Mouse (Mus musculus) heart, postnatal 14 days (tissue): ENCODE measurements around the gene Hspa4. TPM values are rescaled to one million over a fixed set of nuclear protein-coding genes. Genes with fewer than 3 reads are reported as not detected.
"Not testable (repeated sequence)": the region's sequence is repeated elsewhere in the genome, so short reads cannot be mapped to it uniquely, and the experiment has no call there.

ENCODE experiments used
- DNase-seq, 2 experiments: peaks; one replicate each; pipeline ENCODE4 v3.0.0; 2021 to 2022
- intact Hi-C: fragments of 180-260 bp; cut with DNase I; formaldehyde crosslinking; loops from one replicate; pipeline ENCODE4 v1.15.1; 2025
- total RNA-seq, 2 experiments: library from RNA; stranded (reverse); gene quantifications; 2 replicates each; pipeline ENCODE4 v1.2.3; 2021

The Hspa4 gene
- total RNA-seq, 2 experiments from 2014 or later, result 117 to 124 TPM

GRCm38 (mm10) chr11:53308251-53308864 lies 8.1 kb upstream of the Hspa4 start:
- peak; percentile 64 to 69 for DNase-seq
- intact Hi-C loops, result no loop called here

- DNase-seq, result peak; percentile 40 to 66
- intact Hi-C loops, result no loop called here
Measured at GRCm38 (mm10) chr11:53307558-53308065, 7.4 kb upstream of the Hspa4 start.

GRCm38 (mm10) chr11:53306965-53307364 lies 6.7 kb upstream of the Hspa4 start:
- peak in 1 of 2 experiments; percentile 25 for DNase-seq
- intact Hi-C loops, result no loop called here

- intact Hi-C loops, result no loop called here
- DNase-seq, result no peak
Measured at GRCm38 (mm10) chr11:53304044-53304840, 4.0 kb upstream of the Hspa4 start.

- intact Hi-C loops, result no loop called here
- DNase-seq, result no peak
Measured at GRCm38 (mm10) chr11:53301167-53301515, 884 bp upstream of the Hspa4 start.

GRCm38 (mm10) chr11:53299551-53300329 lies 517 bp downstream of the Hspa4 start:
- DNase-seq, result peak; percentile 62 to 74
- intact Hi-C loops, result loop anchor here (1.0 kb wide), 1 partner anchor 52 kb away; no protein-coding TSS in a partner anchor

- intact Hi-C loops, result no loop called here
- no peak for DNase-seq
Measured at GRCm38 (mm10) chr11:53297947-53298860, 2.1 kb downstream of the Hspa4 start.

GRCm38 (mm10) chr11:53296880-53297279 lies 3.4 kb downstream of the Hspa4 start:
- intact Hi-C loops, result no loop called here
- DNase-seq, result no peak

- DNase-seq, result no peak
- intact Hi-C loops, result no loop called here
Measured at GRCm38 (mm10) chr11:53294441-53294840, 5.8 kb downstream of the Hspa4 start.

- DNase-seq, result no peak
- intact Hi-C loops, result no loop called here
Measured at GRCm38 (mm10) chr11:53290871-53291270, 9.4 kb downstream of the Hspa4 start.

- DNase-seq, intact Hi-C loops: not testable (repeated sequence)
Measured at GRCm38 (mm10) chr11:53290187-53290586, 10.1 kb downstream of the Hspa4 start.

GRCm38 (mm10) chr11:53285885-53286284 lies 14.4 kb downstream of the Hspa4 start:
- intact Hi-C loops, result no loop called here

GRCm38 (mm10) chr11:53278411-53278810 lies 21.8 kb downstream of the Hspa4 start:
- no peak for DNase-seq
- intact Hi-C loops, result no loop called here

More at GRCm38 (mm10) chr11:53285885-53286284, 14.4 kb downstream of the Hspa4 start:
- no peak for DNase-seq

- DNase-seq, result no peak
- intact Hi-C loops, result no loop called here
Measured at GRCm38 (mm10) chr11:53275358-53275757, 24.9 kb downstream of the Hspa4 start.

GRCm38 (mm10) chr11:53273313-53273712 lies 26.9 kb downstream of the Hspa4 start:
- intact Hi-C loops, result no loop called here
- DNase-seq, result peak in 1 of 2 experiments; percentile 17

GRCm38 (mm10) chr11:53269596-53269995 lies 30.7 kb downstream of the Hspa4 start:
- intact Hi-C loops, result no loop called here
- DNase-seq, result no peak

GRCm38 (mm10) chr11:53260556-53260955 lies 39.7 kb downstream of the Hspa4 start:
- intact Hi-C loops, result no loop called here
- DNase-seq, result no peak

- intact Hi-C loops, result no loop called here
- no peak for DNase-seq
Measured at GRCm38 (mm10) chr11:53260056-53260455, 40.2 kb downstream of the Hspa4 start.

- DNase-seq, result no peak
- intact Hi-C loops, result loop anchor here (10.0 kb wide), 1 partner anchor 494 kb away; the partner anchor contains the start of gene Fstl4
Measured at GRCm38 (mm10) chr11:53259047-53259632, 41.1 kb downstream of the Hspa4 start.
